Comparison of ENCODE assay signal across 8 mouse cellular contexts in the genomic region with DNA sequence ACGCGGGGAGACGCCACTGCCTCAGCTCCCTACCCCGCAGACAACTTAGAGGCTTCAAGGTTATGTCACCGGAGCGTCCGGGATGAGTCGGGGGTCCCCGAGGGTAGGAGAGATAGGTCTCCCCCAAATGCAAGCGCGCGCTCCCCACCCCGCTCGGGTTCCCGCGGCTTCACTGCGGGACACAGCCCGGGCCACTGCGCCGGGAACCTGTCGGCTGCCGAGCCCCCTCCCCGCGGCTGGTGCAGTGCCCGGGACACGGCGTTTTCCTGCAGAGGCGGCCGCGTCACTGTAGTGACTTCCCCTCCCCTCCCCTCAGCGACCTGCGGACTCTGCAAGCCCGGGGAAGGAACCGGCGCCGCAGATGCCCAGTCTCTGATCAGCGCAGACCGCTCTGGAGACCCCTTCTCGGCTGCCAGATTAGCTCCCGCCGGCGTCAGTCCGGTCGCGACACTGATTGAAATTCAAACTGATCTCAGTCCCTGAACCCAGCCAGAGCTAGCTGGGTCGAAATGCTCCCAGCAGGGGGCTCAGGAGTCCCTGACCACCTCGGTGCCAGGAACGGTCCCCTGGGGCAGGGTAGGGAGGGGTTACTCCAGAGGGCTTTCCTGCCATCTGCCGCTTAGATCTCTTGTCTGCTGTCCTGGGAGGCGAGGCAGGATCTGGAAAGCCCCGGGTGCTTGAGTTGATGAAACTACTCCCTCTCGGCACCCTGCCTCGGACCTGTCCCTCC. TPM values are rescaled to one million over a fixed set of nuclear protein-coding genes. Genes with fewer than 3 reads are reported as not detected.
A peak's percentile ranks its signal among the peaks of the same experiment; 100 is the strongest.
DNase-seq lines count a peak whose midpoint lies in the region; ATAC-seq and TF ChIP-seq lines count a peak whose summit lies in the region.

No protein-coding gene starts in this region.

- DNase-seq in spleen, adult 2 months (ENCODE audit: low read depth in 1 of 2, low spot score in 2 of 2): peak in 1 of 2 experiments; percentile 7
- no peak for DNase-seq in spleen, postnatal 4 days (ENCODE audit: low spot score in 2 of 2)
- peak; percentile 30 to 37 for DNase-seq in cerebellum, postnatal 36 days
- peak; percentile 53 to 68 for DNase-seq in gastrocnemius, postnatal 4 days (ENCODE audit: low spot score in 2 of 2)
- no peak for DNase-seq in liver, embryonic 14.5 days (ENCODE audit: low read depth in 3 of 3, low spot score in 3 of 3)
- DNase-seq in neural tube, embryonic 11.5 days (ENCODE audit: low spot score): peak; percentile 85
- peak; percentile 46 for DNase-seq in thymus, postnatal 25 days

- no peak for TF ChIP-seq EP300 in liver, embryonic 14.5 days (IDR thresholded peaks at IDR 0.05; ENCODE audit: low read depth)

- H3K4me2 ChIP-seq in liver, embryonic 14.5 days (ENCODE audit: low read depth): peak overlapping the region; percentile 62
- peak overlapping the region; percentile 87 for H3K4me2 ChIP-seq in neural tube, embryonic 11.5 days (ENCODE audit: low read depth)

- H3K9ac ChIP-seq in liver, embryonic 14.5 days (replicated peaks): no peak overlapping the region
- H3K9ac ChIP-seq in neural tube, embryonic 11.5 days (ENCODE audit: low read length): peak overlapping the region; percentile 86

- no peak for TF ChIP-seq POLR2A in spleen, adult 2 months (IDR thresholded peaks at IDR 0.05; ENCODE audit: low read depth, low read length)

- no peak overlapping the region; the same call in 1 of the 2 replicates for H3K27ac ChIP-seq in spleen, adult 2 months (ENCODE audit: insufficient read depth, low read length)
- no peak overlapping the region for H3K27ac ChIP-seq in liver, embryonic 14.5 days
- peak overlapping the region; percentile 88 for H3K27ac ChIP-seq in neural tube, embryonic 11.5 days (ENCODE audit: low read depth, low read length)

- under 1% methylated on average over 53 of the region's 53 CpGs for WGBS in spleen, adult 2 months
- under 1% methylated on average over 53 of the region's 53 CpGs for WGBS in liver, embryonic 14.5 days (ENCODE audit: insufficient replicate concordance)
- WGBS in neural tube, embryonic 11.5 days: 0% methylated on average over 51 of the region's 53 CpGs

- TF ChIP-seq CTCF in spleen, adult 2 months (IDR thresholded peaks at IDR 0.05; ENCODE audit: extremely low read depth, insufficient read depth, insufficient read length, insufficient replicate concordance): no peak
- peak; percentile 15; the same call in 1 of the 2 replicates for TF ChIP-seq CTCF in liver, embryonic 14.5 days (IDR thresholded peaks at IDR 0.05; ENCODE audit: low read depth)

- peak; percentile 23 for ATAC-seq in inflammation-experienced regulatory T-cells, adult 6 months
- no peak for ATAC-seq in liver, embryonic 14.5 days (ENCODE audit: insufficient read depth)
- ATAC-seq in neural tube, embryonic 11.5 days (ENCODE audit: insufficient read depth, low FRiP score, low TSS enrichment): peak; percentile 46

- no peaks in the 10 kb centered on the region for H3K36me3 ChIP-seq in spleen, adult 2 months (ENCODE audit: control insufficient read depth, insufficient read depth, low read length)
- H3K36me3 ChIP-seq in liver, embryonic 14.5 days (replicated peaks; ENCODE audit: control insufficient read depth, insufficient read depth, low read depth): no peaks in the 10 kb centered on the region
- no peaks in the 10 kb centered on the region for H3K36me3 ChIP-seq in neural tube, embryonic 11.5 days (ENCODE audit: control insufficient read depth, insufficient read depth, low read length)

- peaks cover 11% of the 10 kb centered on the region for H3K4me1 ChIP-seq in spleen, adult 2 months (ENCODE audit: control insufficient read depth, insufficient read depth, insufficient read length)
- H3K4me1 ChIP-seq in liver, embryonic 14.5 days (replicated peaks; ENCODE audit: control insufficient read depth in 2 of 2, insufficient read depth in 2 of 2, low read length in 1 of 2): no peaks in the 10 kb centered on the region; a peak in 1 of 4 replicates
- peaks cover 8% of the 10 kb centered on the region; the same call in 1 of the 2 replicates for H3K4me1 ChIP-seq in neural tube, embryonic 11.5 days (ENCODE audit: control insufficient read depth, insufficient read depth, low read length)

- peak overlapping the region; percentile 52 for H3K4me3 ChIP-seq in spleen, adult 2 months (ENCODE audit: extremely low read depth, insufficient read depth, insufficient read length)
- peak overlapping the region; percentile 11 to 48; a peak in 2 of 4 replicates for H3K4me3 ChIP-seq in liver, embryonic 14.5 days (ENCODE audit: insufficient read depth in 1 of 2, low read depth in 2 of 2, low read length in 2 of 2)
- H3K4me3 ChIP-seq in neural tube, embryonic 11.5 days (ENCODE audit: low read depth, low read length): peak overlapping the region; percentile 85

- peaks cover 15% of the 10 kb centered on the region for H3K27me3 ChIP-seq in spleen, adult 2 months (ENCODE audit: control insufficient read depth, insufficient read depth, low read length)
- H3K27me3 ChIP-seq in liver, embryonic 14.5 days (ENCODE audit: control insufficient read depth, insufficient read depth, low read length): peaks cover 48% of the 10 kb centered on the region
- no peaks in the 10 kb centered on the region for H3K27me3 ChIP-seq in neural tube, embryonic 11.5 days (ENCODE audit: control insufficient read depth, insufficient read depth, low read length)

- no peaks in the 10 kb centered on the region for H3K9me3 ChIP-seq in liver, embryonic 14.5 days (ENCODE audit: control insufficient read depth, low read length)
- no peaks in the 10 kb centered on the region for H3K9me3 ChIP-seq in neural tube, embryonic 11.5 days (ENCODE audit: control insufficient read depth, low read length)

RNA-seq across cellular contexts. Expression of gene Rhbdl3, which starts 0.8 kb away (rescaled TPM):
- 2.2 and 2.9 TPM in 2 replicates for polyA plus RNA-seq in spleen, adult 2 months (2012; rRNA removed)
- 10 to 100 TPM in 1 of 2 experiments, 1 to 10 TPM in 1; 9.7 to 11.5 TPM for total RNA-seq in gastrocnemius, postnatal 4 days (2021)
- polyA plus RNA-seq in inflammation-experienced regulatory T-cells, adult 6 months (2017; shearing (Covaris generic)): under 1 TPM; 0.40 to 0.78 (median 0.44) TPM
- polyA plus RNA-seq in liver, embryonic 14.5 days (2012; rRNA removed): 0.04 and 0.09 TPM in 2 replicates
- 0.03 TPM in 1 of 2 replicates, not detected in the other for polyA plus RNA-seq in liver, embryonic 14.5 days (2014; fragmentation: Nextera tagmentation; extraction: Ambion mirVana)
- polyA plus RNA-seq in neural tube, embryonic 11.5 days (2014; fragmentation: Nextera tagmentation; extraction: Ambion mirVana): 33.5 and 42.7 TPM in 2 replicates

Comparison
In these comparisons a context has a peak if more than half of its experiments do, and no peak if none do; other contexts are left out.
1. DNase-seq: peak in cerebellum, postnatal 36 days (2 of 2), gastrocnemius, postnatal 4 days (2 of 2), neural tube, embryonic 11.5 days (single experiment) and thymus, postnatal 25 days (single experiment); none in spleen, postnatal 4 days (0 of 2) and liver, embryonic 14.5 days (0 of 3).
2. H3K4me3 ChIP-seq: peak in every context shown above with its lines; median percentile 85 in neural tube, embryonic 11.5 days; 52 in spleen, adult 2 months; 30 in liver, embryonic 14.5 days.